Mouse (Mus musculus) left cerebral cortex, adult 11 months (tissue): ENCODE data around the gene Id3.
A peak's percentile ranks its signal among the peaks of the same experiment; 100 is the strongest.

Source experiments
- DNase-seq: peaks from one replicate; pipeline ENCODE4 v3.0.0; 2022; ENCODE audit warnings: low spot score

Gene Id3

DNA sequence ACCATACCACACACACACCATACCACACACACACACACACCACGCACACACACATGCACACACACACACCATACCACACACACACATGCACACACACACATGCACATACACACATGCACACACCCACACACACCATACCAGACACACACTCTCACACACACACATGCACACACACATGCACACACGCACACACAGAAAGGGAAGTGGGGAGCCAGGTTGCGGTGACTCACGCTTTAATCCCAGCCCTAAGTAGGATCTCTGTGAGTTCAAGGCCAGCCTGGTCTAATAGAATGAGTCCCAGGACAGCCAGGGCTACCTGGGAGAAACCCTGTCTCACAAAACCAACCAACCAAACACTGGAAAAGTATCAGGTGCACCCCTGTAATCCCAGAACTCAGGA, 18.7 kb upstream of the Id3 start:
- no peak for DNase-seq

DNA sequence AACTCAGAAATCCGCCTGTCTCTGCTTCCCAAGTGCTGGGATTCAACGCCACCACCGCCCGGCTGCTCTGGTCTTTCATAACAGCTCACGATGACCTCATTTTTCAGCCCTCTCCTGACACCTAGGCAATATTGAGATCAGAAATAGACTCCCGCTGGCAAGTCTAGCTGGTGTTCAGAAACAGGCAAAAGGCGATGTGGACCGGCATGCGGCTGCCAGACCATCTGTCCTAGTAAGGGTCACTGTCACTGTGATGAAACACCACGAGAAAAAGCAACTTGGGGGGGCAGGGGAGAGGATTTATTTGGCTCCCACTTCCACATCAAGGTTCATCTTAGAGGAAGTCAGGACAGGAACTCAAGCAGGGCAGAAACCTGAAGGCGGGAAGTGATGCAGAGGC, 17.8 kb upstream of the Id3 start:
- DNase-seq, result no peak

DNA sequence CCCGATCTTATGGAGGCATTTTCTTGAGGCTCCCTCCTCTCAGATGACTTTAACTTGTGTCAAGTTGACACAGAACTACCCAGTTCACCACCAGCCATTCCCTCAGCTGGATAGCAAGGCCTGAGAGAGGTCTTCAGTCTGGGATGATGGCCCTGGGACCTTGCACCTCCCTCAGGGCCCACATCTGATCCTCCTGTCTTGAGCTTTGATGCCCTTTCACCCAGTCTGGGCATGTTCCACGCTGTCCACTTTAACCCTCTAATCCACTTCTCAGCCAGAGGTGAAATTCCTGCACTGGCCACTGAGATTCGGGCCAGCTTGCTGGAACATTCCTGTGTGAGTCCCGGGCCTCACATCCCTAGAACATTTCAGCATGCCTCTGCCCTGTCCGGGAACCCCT, 17.3 kb upstream of the Id3 start:
- no peak for DNase-seq

DNA sequence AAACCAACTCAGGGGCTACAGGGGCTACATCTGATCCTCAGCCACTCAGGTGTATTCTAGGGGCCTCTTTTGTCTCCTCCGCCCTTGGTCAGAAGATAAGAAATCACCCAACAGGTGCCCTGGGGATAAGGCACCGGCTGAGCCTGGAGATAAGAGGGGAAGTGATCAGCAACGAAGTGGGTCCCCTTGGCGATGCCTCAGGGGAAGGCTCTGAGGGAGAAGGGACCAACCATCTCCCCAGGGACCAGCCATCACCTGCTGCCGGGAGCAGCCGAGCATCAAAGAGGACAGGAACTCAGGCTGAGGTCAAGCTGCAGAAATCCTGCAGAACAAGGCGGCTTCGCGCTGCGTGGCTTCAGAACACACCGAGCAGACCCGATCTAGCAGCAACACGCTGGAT, 15.6 kb upstream of the Id3 start:
- no peak for DNase-seq

DNA sequence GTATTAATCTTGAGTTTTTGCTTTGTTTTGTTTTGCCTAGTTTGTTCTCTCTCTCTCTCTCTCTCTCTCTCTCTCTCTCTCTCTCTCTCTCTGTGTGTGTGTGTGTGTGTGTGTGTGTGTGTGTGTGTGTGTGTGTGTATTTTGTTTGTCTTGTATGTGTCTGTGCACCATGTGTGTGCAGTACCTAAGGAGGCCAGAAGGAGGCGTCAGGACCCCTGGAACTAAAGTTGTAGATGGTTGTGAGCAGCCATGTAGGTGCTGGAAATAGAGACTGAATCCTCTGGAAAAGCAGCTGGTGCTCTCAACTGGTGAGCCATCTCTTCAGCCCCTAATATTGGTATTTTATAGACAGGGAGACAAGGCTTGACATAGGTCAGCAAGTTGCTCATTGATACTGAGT, 13.5 kb upstream of the Id3 start:
- no peak for DNase-seq

DNA sequence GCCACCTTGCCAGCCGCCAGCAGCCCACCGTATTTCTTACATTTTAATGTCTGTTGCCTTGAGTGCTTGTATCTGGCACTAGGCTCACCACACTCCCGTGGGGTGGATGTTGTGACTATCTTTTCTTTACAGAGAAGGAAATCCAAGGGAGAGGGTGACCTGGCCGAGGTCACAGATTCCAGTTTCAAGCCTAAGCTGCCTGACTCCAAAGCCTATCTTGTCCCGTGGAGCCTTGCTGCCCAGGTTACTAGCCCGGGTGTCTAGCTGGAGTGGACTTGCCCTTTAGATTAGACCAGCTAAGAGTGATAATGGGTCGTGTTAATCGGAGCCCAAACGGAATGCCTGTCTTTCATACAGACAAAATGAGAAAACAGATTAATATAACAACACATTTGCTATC, 9.5 kb upstream of the Id3 start:
- DNase-seq, result no peak

DNA sequence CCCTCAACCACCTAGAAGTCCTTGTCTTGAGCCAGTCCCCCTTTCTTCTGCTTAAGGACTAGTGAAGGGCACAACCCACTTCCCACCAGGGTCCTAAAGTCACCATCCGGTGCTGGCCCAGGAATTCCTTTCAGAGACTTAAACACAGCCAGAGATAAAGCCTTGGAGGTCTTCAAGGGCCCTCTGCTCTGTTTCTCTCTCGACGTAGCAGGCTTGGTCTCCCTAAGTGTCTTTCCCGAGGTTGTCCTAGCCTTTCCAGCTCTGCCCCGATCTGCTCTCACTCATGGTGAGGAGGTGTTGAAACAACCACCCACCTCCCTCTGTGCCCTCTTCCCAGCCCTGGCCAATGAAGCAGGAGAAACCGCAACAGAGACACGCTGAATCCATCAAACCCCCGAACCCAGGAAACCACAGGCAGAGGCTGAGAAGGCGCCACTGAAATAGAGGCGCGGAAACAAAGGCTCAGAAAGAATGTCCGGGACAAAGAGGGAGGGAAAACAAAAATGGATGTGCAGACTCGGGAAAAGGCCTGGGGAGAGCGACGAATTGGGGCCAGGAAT, 8.8 kb upstream of the Id3 start:
- DNase-seq, result no peak

DNA sequence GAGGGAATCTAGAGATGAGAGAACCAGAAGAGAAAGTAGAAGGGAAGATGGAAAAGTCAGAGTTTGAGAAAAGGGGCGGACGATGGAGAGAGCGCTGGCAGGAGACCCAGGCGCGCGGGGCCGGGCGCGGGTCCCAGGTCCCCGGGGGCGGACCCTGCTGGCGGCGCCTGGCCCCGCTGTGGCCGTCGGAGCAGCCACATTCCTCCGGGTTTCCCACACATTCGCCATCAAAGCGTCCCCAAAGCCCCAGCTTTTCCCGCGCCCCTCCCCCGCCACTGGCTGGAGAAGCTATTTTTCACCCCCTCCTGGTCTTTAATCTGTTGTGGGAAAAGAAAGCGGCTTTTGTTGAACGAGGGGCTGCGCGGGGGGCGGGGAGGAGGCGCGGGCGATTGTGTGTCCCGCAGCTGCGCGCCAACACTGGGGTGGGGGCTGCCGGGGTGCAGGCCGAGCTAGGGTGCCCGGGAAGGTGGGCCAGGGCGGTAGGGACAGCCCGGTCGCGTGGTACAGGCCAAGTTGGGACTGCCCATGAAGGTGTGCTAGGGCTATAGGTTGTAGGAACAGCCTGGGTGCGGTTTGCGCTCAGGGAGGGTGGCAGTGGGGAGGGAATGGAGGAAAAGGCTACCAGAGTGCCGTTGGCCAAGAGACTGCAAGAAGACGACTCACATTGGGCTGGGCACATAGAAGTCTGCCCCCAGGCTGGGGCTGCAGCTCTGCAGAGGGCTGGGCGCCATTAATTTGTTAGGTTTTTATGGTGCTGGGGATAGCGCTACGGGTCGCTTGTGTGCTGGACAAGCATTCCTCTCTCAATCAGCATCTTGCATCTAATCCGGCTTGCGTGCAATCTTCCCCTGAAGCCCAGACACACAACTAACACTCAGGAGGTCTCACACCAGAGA, 8.1 kb upstream of the Id3 start:
- DNase-seq, result no peak

DNA sequence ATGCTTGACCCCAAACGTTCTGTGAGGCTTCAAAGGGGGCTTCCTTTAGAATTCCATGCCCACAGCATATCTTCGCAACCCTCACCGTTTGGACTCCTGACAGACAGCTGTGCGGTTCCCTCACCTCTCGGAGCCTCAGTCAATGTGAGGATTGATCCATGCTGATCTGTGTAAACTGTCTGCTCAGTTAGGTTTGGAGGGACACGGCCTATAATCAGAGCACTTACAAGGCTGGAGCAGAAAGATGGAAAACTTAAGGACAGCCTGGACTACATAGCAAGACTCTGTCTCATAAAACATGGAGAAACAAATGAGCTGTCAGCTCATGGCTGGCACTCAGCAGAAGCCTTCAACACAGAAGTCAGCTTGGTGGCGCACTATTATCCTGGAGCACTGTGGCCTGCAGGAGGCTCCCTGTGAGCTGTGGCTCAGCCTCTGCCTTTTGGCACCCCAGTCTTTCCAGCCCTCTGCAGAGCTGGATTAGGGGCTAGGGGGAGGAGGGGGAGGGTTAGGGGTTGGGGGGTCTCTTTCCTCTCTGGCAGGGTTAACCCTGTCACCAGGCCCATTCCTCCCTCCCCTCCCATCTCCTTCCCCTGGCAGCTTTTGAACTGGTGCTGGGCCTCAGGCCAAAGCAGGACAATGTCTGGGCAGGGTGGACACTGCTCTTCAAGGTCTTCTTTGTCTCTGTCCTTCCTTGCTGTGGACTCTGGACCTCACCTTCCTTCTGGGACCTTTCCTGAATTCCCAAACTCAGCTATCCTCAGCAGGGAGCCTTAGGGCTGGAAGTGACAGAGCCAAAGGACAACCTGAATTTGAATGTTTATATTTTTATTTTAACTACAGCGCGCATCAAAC, 7.2 kb upstream of the Id3 start:
- DNase-seq, result no peak

DNA sequence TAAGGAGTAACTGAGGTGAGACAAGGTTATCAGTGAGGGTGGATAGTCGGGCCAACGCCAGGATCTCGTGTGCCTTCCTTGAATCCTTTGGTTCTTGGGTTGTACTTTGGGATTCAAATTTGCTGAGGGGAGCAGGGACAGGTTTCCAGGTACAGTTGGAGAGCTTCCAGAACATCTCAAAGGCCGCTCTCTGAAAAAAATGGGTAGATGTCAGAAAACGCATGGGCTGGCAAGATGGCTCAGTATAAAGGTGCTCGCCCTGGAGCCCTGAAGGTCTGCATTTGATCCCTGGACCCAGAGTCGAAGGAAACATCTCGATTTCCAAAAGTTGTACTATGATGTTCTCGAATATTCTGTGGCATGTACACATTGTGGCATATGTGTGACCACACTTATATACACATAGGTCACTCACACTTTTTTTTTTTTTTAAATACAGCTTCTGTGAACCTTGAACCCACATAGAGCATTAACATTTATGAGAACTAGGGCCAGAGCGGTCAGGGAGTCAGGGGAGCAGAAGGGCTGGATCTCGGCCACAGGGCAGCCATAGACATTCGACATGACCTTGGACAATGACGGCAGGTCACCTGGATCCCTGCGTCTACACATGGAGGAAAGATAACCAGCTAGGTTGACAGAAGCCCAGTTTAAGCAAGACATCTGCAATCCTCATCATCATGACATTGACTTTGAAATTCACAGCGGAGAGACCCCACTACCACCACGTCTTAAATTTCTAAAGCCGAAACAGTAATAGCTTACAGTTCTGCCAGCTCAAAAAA, 3.8 kb upstream of the Id3 start:
- no peak for DNase-seq

DNA sequence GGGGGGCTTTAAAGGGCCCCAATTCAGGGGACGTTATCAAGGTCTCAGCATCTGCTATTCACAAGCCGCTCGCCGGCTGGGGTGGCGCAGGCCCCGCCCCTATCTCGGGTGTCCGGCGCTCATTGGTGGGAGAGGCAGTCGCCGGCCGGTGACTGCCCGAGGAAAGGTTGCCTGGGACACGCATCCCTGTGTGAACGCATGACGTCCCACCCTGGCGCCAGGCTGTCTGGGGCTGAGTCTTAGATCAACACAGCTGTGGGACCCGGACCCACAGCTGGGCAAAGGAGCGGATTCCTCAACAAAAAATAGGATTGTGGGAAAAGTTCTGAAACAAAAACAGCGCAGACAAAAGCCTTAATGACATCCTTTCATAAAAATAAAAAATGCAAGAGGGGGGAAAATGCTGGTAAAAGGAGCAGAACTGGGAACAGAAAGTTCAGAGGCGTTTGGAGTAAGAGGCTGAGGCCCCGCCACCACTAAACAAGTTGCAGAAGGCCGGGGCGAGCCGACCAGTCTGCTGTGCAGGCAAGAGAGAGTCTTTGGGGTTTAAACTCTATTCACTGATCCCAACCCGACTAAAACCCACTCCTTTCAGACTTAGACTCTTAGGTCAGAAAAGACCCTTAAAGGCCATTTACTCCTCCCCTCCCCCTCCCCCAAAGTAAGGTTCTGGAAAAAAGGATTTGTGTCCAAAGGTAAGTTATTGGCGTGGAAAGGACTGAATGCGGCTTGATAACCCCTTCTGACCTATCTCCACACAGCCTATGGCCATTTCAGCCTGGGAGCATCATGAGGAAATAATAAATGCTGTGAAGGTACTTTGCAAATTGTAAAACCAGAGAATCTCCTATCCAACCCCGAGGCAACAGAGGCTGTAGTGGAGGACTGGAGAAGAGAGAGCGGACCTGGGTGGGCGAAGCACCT, 2.7 kb upstream of the Id3 start:
- peak; percentile 62 for DNase-seq

DNA sequence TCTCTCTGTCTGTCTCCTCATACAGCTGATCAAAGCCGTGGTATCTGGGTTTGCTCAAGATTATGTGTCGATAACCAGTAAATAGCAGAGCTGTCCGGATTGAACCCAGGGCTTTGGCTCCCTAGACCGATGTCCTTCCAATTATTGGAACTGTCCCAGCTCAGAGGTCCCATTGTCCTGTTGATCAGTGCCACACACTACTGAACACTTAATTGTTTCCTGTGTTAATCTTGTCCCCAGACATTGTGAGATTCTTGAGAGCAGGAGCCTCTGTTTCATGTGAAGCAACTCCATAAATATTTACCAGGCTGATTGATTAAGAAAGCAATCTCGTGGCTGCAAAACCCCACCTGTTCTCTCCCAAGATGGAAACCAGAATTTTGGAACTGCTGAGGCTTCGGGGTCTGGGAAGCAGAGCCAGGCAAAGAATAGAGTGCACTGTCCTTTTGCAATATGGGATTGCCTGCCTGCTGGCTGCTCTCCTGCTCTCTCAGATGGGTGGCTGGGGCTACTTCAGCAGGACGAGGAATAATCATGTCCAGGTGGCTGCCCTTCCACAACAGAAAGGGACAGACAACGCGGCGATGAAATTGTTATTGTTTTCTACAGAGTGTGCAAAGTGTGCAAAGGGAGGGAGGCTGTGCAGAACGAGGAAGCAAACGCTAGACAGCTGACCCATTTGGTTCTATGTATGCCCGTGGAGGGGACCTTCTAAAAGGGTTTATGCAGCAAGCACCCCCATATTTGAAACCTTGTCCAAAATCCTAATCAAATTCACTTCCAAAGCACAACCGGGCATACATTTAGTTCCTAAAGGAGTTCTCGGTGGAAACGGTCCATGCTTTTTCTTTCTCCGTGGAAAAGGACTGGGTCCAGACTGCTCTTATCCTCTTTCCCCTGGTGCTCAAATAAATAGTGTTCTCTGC, 767 bp upstream of the Id3 start:
- no peak for DNase-seq

DNA sequence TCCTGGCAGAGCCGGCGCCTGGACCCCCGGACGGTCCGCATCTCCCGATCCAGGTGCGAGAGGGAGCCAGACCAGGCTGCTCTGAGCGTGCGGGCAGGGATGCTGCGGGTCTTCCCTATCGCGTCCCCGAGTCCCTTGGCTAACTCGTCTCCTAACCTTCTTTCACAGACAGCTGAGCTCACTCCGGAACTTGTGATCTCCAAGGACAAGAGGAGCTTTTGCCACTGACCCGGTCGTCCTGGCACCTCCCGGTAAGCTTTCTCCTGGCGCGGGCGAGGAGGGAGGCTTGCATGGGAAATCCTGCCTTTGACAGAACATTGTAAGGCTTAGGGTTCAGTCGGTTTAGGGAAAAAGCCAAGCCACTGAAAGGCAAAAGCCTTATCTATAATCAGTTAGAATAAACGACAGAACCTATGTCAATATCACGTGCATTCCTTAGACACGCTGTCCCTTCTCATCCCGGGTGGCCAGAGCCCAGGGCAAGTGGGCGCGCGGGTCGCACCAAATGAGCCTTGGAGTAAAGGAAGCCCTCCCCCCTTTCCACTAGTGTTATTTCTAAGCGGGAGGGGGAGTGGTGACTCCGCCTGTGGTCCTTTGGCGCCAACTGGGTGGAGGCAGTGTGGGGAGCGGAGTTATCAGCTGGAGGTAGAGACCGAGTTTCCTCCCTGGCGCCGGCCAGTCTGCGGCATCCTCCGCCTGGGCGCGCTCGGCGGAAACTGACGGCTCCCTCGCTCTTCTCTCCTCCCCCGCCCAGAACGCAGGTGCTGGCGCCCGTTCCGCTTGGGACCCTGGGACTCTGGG, 1.0 kb downstream of the Id3 start:
- no peak for DNase-seq

DNA sequence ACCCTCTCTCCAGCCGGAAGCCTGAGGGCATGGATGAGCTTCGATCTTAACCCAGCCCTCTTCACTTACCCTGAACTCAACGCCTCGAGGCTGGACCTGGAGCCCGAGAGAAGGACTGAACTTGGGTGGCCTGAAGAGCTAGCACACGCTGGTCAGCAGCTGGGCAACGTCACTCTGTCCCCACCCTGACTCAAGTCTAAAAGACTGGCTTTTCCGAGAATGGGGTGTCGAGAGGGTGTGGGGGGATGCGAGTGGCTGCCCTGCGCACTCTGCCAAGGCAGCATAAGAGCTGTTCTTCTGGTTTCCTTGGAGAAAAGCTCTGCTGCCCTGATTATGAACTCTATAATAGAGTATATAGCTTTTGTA, 1.6 kb downstream of the Id3 start:
- DNase-seq, result no peak

DNA sequence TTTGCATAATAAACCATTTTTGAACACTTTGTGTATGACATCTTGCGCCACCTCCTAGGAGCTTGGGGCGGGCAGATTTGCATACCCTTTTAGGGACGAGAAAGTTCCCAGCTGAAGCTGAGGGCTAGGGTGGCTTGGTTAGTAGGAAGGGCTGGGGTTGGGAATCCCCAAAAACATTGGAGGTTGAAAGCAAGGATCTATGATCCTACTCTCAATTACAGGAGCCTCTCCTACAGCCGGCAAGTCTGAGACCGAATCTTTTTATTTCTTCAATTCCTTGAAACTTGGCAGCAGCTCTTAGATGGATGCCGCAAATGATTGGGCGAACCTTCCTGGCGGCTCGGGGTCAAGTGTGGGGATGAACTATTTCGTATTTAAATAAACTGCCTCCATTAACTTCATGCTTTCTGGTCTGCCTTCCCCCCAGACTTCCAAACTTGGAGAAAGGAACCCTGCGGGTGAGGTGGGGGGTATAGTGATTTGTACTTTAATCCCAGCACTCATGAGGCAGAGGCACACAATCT, 2.1 kb downstream of the Id3 start:
- DNase-seq, result no peak

DNA sequence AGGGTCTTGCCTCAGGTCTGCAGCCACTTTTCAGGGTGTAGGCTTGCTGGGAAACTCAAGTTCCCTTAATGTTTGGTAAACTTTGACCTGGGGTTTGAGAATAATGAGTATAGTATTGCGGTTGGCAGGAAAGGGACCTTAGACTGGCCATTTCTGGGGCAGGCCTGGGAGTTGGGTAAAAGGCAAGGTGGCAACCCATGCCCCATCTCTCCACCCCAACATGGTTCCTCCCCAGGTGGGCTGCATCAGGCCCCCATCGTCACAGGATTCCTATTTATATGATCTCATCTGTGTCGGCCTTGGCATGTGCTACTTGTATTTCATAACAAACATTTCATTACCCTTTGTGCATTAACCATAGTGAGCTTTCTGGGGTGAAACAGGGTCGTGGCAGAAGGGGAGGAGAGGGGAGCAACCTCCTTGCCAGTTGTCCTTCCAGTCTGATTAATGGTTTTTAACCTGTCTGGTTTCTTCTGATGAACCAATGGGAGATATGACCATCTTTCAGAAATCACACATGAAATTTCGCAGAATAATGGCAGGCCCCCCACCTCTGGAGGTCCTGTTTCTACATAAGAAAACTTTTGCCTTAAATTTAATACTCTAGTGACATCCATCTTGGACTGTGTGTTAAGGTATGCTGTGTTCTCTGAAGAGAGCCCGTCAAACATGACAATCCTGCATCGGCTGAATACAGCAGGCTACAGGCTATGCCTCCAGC, 2.9 kb downstream of the Id3 start:
- no peak for DNase-seq

DNA sequence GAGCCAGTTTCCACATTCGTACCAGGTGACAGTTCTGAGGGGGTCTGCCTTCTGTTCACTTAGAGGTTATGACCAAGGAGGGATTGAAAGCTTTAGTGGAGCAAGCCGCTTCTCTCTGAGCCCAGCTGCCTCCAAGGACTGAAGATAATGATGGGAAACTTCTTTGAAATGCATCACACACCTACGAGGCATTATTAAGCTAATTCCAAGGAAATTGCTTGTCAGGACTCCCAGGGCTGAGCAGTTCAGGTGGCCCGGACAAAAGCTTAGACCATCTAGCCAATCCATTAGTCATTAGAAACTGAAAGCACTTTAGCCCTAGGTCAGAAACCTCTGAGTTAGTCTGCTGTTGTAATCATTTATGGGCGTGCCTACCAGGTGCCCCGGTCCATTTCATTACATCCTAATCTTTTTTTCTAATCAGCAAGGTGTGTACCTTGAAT, 3.4 kb downstream of the Id3 start:
- no peak for DNase-seq

DNA sequence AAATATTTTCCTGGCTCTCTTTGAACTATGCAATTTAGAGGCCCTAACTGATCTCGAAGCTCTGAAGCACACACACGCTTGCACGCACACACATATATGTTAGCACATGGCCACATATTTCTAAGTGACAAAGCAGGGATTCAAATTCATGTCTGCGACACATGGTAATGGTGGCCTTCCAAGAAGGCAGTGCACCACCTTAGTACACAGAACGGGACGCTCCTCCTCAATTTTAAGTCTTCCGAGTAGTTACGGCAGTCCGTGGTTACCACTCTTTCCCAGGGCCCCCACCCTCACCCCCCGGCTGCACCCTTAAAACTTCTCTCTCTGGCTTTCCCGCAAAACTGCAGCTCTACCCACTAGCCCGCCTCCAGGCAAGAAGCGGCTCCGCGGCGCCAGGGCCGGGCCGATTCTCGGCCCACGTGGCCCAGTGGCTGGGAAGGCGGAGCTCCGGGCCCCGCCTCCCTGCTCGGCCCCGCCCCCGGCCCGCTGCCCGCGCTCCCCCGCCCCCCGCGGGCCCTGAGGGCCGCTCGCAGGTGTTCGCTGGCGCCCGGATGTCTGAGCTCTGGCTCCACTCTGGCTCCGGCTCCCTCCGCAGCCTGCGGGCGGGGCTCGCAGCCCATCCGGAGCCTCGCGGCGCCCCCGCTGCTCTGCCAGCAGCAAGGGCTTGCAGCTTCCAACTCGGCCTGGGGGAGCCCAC, 4.3 kb downstream of the Id3 start:
- DNase-seq, result no peak
